Mouse (Mus musculus) forebrain, embryonic 13.5 days (tissue): ENCODE data around the gene Hmga1b. TPM values are rescaled to one million over a fixed set of nuclear protein-coding genes. Genes with fewer than 3 reads are reported as not detected.
"Not testable (repeated sequence)": the region's sequence is repeated elsewhere in the genome, so short reads cannot be mapped to it uniquely, and the experiment has no call there.

Experiments used
- ATAC-seq: fragments of 200-750 bp; cut with Nextera tagmentation; 2 replicates; pipeline ENCODE4 v1.8.0; 2017
- H3K27ac ChIP-seq: fragments of 300-500 bp; sonication (generic); 2 replicates; pipeline ENCODE4 v1.5.1; 2015; ENCODE audit warnings: inconsistent platforms, mild to moderate bottlenecking, moderate library complexity
- H3K27me3 ChIP-seq: fragments of 300-500 bp; sonication (generic); 2 replicates; pipeline ENCODE4 v1.6.1; 2015; ENCODE audit warnings: mild to moderate bottlenecking, inconsistent platforms
- H3K36me3 ChIP-seq: fragments of 300-500 bp; sonication (generic); 2 replicates; pipeline ENCODE4 v1.6.1; 2015; ENCODE audit warnings: mild to moderate bottlenecking, inconsistent platforms; ENCODE audit not compliant: poor library complexity, severe bottlenecking
- H3K4me1 ChIP-seq: fragments of 300-500 bp; sonication (generic); 2 replicates; pipeline ENCODE4 v1.6.1; 2015; ENCODE audit warnings: inconsistent platforms
- H3K4me2 ChIP-seq: fragments of 300-500 bp; sonication (generic); 2 replicates; pipeline ENCODE4 v1.6.1; 2015; ENCODE audit warnings: inconsistent platforms, mild to moderate bottlenecking, moderate library complexity
- H3K4me3 ChIP-seq: fragments of 300-500 bp; sonication (generic); 2 replicates; pipeline ENCODE4 v1.5.1; 2015; ENCODE audit warnings: mild to moderate bottlenecking, inconsistent platforms
- H3K9ac ChIP-seq: fragments of 300-500 bp; sonication (generic); 2 replicates; pipeline ENCODE4 v1.6.1; 2015; ENCODE audit warnings: mild to moderate bottlenecking, inconsistent platforms
- H3K9me3 ChIP-seq: fragments of 300-500 bp; sonication (generic); replicated peaks from 2 replicates; pipeline ENCODE4 v1.6.1; 2016; ENCODE audit warnings: inconsistent platforms
- WGBS: fragments of 180-500 bp; shearing (Covaris S2); methylation state at CpG from one replicate; pipeline ENCODE4 v1.1.7; 2015; 5-methylcytosine and 5-hydroxymethylcytosine counted together
- polyA plus RNA-seq: library from polyadenylated mRNA; unstranded; fragments of >200 nt; fragmentation: Nextera tagmentation; extraction: Ambion mirVana; gene quantifications from 2 replicates; pipeline ENCODE4 v1.2.1, GENCODE M21; 2015

The Hmga1b gene
- polyA plus RNA-seq, 1 experiment from 2014 or later = 4.0 TPM

DNA sequence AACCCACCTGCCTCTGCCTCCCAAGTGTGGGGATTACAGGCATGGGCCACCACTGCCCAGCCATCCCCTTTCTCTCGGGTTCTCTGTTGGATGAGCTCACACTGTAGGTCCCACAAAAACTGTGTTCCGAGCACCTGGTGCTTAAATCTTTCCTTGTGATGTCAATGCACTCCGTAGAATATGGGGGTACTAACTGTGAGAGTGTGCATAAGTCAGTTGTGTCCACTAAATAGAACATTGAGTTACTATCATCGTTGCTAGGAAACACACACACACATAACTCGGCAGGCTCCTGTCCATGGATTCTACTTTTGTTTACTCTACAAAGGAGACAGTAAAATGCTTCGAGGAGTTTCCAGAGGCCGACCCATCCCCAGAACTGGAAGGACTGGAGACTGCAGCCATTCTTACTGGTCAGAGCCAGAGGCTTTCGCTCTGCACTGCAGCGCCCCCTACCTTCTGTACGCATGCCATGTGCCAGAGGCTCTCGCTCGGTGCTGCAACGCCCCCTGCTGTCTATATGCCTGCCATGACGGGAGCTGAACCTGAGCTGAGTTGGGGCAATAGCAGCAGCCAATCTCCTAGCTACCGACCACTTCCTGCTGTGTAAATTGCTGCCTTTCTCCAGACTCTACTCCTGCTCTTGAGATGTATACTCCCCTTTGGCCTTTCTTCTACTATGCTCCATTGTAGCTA is 13.3 kb downstream of the Hmga1b start:
- WGBS = 27% methylated on average over 15 of the region's 15 CpGs
- peak; percentile 80 for ATAC-seq

DNA sequence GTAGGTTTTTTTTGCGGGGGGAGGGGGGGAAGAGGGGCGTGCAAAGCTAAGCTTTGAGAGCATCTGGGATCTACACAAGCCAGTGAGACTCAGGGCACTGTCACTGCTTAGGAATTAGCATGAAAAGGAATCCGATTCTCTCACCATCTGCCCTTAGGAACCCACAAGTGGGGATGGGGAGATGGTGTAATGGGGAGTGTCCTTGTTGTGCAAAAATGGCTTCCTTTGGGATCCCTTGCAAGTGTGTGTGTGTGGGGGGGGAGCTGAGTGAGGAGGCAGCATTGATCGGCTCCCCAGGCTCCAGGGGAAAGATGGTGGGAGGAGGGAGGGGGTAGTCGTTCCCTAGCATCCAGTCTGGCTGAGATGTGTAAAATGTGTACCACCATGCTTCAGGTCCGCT is 14.5 kb downstream of the Hmga1b start:
- peaks cover 4% of the 10 kb centered on the region; the same call in 1 of the 2 replicates for H3K4me1 ChIP-seq
- H3K4me2 ChIP-seq = no peak overlapping the region
- WGBS = 30% methylated on average over 6 of the region's 6 CpGs
- ATAC-seq = no peak
- H3K27me3 ChIP-seq = no peaks in the 10 kb centered on the region
- H3K4me3 ChIP-seq = no peak overlapping the region
- no peak overlapping the region for H3K9ac ChIP-seq
- no peaks in the 10 kb centered on the region for H3K9me3 ChIP-seq
- H3K36me3 ChIP-seq = peaks cover 24% of the 10 kb centered on the region
- no peak overlapping the region for H3K27ac ChIP-seq

More for the DNA sequence above, 13.3 kb downstream of the Hmga1b start:
- Histone ChIP-seq H3K9ac (no peak overlapping the region), H3K4me3 (no peak overlapping the region), H3K4me1 (peaks cover 4% of the 10 kb centered on the region; the same call in 1 of the 2 replicates), H3K27me3 (no peaks in the 10 kb centered on the region), H3K9me3 (no peaks in the 10 kb centered on the region), H3K27ac (no peak overlapping the region), H3K36me3 (peaks cover 15% of the 10 kb centered on the region), H3K4me2 (no peak overlapping the region)

DNA sequence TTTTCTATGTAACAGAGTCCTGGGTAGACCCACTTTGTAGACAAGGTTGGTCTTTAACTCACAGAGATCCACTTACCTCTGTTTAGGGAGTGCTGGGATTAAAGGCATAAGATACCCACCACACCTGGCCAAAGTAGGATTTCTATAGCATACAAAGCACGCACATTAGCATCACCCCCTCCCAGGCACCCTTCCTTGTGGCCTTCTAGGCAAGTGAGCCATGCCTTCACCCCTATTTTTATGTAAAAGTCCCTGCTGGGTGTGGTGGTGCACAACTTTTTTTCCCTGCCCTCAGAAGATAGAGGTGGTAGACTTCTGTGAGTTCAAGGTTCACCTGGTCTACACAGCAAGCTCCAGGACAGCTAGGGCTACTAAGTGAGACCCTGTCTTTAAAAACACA is 17.3 kb downstream of the Hmga1b start:
- no peaks in the 10 kb centered on the region for H3K27me3 ChIP-seq
- no peak overlapping the region for H3K9ac ChIP-seq
- WGBS = 82% methylated on average over 1 of the region's 1 CpGs
- no peaks in the 10 kb centered on the region for H3K9me3 ChIP-seq
- ATAC-seq = no peak
- H3K36me3 ChIP-seq = peaks cover 33% of the 10 kb centered on the region
- H3K4me3 ChIP-seq = no peak overlapping the region
- H3K27ac ChIP-seq = no peak overlapping the region
- H3K4me1 ChIP-seq = peaks cover 17% of the 10 kb centered on the region
- H3K4me2 ChIP-seq = no peak overlapping the region

DNA sequence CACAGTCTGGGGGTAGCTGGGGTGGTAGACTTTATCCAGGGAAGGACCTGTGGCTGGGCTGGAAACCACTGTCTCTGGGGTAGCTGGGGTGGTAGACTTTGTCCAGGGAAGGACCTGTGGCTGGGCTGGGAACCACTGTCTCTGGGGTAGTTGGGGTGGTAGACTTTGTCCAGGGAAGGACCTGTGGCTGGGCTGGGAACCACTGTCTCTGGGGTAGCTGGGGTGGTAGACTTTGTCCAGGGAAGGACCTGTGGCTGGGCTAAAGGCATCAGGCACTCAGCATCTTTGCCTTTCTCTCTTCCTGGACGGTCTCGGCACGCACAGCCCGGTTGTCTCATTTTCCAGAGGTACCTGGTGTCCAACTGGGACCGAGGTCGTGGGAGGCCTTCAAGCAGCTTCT is 18.8 kb downstream of the Hmga1b start:
- not testable (repeated sequence) for H3K4me3 ChIP-seq, H3K9me3 ChIP-seq, H3K4me2 ChIP-seq, H3K27ac ChIP-seq, H3K27me3 ChIP-seq, H3K9ac ChIP-seq, ATAC-seq
- H3K4me1 ChIP-seq = peaks cover 27% of the 10 kb centered on the region
- 93% methylated on average over 6 of the region's 6 CpGs for WGBS
- peaks cover 44% of the 10 kb centered on the region for H3K36me3 ChIP-seq

DNA sequence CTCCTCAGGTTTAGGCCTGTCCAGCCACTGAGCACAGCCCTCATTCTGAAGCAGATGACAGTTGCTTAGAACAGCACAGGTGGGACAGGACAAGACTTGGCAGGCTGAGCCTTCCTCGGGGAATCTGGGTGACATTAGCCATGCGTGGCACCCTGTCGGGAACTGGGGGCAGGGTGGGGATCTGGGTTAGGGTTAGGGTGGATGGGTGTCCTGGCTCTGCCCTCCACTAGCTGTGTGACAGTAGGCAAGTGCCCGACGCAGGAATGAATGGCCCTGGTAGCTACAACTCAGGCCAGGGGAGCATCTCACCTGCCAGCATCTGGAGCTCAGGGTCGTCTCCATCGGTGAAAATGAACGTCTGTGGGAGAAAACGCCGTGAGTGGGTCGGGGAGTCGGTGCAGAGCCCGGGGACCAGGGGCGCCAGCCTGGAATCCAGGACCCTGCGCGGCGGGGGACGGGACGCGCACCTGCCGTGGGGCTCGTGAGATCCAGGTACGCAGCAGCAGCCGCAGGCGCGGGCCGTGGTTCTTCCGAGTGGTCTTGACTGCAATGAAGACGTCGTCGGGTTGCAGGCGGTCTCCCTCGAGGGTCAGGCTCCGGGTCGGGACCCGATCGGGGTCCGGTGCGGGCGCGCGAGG is 21.0 kb downstream of the Hmga1b start:
- Histone ChIP-seq H3K36me3 (peaks cover 66% of the 10 kb centered on the region), H3K4me2 (peak overlapping the region; percentile 99), H3K9ac (peak overlapping the region; percentile 96), H3K27ac (peak overlapping the region; percentile 61), H3K9me3 (no peaks in the 10 kb centered on the region), H3K27me3 (no peaks in the 10 kb centered on the region), H3K4me3 (peak overlapping the region; percentile 99), H3K4me1 (peaks cover 25% of the 10 kb centered on the region)
- peak; percentile 42 for ATAC-seq
- WGBS = 1% methylated on average over 33 of the region's 42 CpGs

DNA sequence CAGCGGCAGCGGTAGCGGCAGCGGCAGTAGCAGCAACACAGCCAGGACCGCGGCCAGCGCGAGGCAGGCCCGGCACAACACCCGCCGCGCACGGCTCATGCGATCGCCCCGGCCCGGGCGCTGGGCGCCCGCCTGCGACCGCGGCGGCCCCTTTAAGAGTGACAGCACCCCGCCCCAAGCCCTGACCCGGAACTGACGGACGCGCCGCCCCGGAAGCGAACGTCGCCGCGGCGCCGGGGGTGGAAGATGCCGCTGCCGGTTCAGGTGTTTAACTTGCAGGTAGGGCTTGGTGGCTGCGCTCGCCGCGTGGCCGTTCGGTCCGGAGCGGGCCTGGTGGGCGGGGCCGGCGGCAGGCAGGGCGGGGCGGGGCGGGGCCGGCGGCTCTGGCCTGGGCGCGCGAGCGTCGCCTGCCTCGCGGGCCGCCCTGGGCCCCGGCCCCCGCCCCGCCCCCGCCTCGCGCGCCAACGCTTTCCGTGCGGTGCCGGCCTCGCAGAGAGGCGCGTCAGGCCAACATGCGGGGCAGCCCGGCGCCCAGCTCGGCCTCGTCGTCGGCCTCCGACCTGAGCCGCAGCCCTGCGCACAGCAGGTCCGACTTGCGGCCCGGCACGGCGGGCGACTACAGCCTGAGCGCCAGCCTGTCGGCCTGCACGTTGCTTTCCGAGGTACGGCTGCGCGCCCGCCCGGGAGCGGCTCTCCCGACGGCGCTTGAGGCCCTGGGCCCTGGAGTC is 21.6 kb downstream of the Hmga1b start, which contains the start of the genes Rfng and Gps1:
Gene Rfng (minus strand): TSS at position 144 of the 728 bp plus-strand sequence.
Gene Gps1 (plus strand): TSS at position 209 of the 728 bp plus-strand sequence.
- peak; percentile 88 for ATAC-seq
- Histone ChIP-seq H3K27me3 (no peaks in the 10 kb centered on the region), H3K36me3 (peaks cover 67% of the 10 kb centered on the region), H3K4me1 (peaks cover 25% of the 10 kb centered on the region), H3K27ac (peak within 1 kb of the TSS; percentile 61), H3K4me2 (peak within 1 kb of the TSS; percentile 99), H3K9ac (peak within 1 kb of the TSS; percentile 96), H3K4me3 (peak within 1 kb of the TSS; percentile 99), H3K9me3 (no peaks in the 10 kb centered on the region)
- under 1% methylated on average over 70 of the region's 107 CpGs for WGBS

DNA sequence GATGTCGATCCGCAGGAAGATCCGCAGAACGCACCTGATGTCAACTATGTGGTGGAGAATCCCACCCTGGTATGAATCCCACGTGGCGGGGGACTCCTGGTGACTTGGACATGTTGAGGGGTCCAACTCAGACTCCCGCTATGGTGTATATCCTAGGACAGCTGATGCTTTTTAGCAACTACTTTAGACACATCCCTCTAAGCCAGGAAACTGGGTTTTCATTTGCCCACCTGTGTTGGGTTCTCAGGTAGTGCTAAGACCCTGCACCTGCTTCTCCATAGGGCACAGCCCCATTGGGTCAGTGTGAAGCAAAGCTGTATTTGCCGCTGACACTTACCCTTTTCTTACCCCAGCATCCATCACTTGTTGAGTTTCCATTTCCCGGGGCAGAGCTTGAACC is 22.6 kb downstream of the Hmga1b start:
- no peaks in the 10 kb centered on the region for H3K27me3 ChIP-seq
- WGBS = 41% methylated on average over 9 of the region's 9 CpGs
- peak overlapping the region; percentile 99 for H3K4me2 ChIP-seq
- peak overlapping the region; percentile 99 for H3K4me3 ChIP-seq
- H3K9ac ChIP-seq = peak overlapping the region; percentile 96
- no peaks in the 10 kb centered on the region for H3K9me3 ChIP-seq
- H3K27ac ChIP-seq = peak overlapping the region; percentile 61; the same call in 1 of the 2 replicates
- H3K36me3 ChIP-seq = peaks cover 72% of the 10 kb centered on the region
- peaks cover 25% of the 10 kb centered on the region for H3K4me1 ChIP-seq
- ATAC-seq = no peak

DNA sequence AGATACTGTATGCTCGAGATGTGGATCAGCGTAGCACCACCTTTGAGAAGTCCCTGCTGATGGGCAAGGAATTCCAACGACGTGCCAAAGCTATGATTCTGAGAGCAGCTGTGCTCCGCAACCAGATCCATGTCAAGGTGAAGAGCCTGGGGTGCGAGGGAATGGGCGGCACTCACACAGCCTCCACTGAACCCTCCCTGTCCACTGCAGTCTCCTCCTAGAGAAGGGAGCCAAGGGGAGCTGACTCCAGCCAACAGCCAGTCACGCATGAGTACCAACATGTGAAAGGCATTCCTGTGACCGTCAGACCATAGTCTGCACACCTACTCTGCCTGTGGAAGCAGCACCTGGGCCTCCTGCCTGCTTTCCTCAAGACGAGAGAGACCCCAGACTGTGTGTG is 25.9 kb downstream of the Hmga1b start:
- Histone ChIP-seq H3K4me1 (peaks cover 16% of the 10 kb centered on the region), H3K36me3 (peaks cover 80% of the 10 kb centered on the region)
- H3K27me3 ChIP-seq, H3K9ac ChIP-seq, ATAC-seq, H3K4me3 ChIP-seq, H3K4me2 ChIP-seq, H3K9me3 ChIP-seq, H3K27ac ChIP-seq: not testable (repeated sequence)
- 92% methylated on average over 9 of the region's 10 CpGs for WGBS

DNA sequence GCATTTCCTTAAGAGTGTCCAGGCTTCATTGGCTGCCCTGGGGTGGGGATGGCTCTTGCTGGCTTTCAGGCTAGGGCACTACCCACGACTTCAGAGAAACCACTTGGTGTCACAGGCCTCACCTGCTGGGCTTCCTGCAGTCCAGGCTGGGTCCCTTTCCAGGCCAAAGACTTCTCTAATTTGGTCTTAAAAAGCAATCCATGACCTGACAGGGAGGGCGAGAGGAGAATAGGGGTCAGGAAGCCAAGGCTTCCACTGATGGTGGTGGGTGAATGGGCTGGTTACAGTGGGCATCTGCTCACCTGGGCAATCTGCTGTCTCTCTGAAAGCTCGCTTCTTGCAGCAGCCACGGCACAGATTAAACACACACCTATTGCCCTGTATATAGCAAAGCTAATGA is 26.8 kb downstream of the Hmga1b start:
- Histone ChIP-seq H3K9ac (no peak overlapping the region), H3K4me1 (peaks cover 14% of the 10 kb centered on the region), H3K9me3 (no peaks in the 10 kb centered on the region), H3K36me3 (peaks cover 89% of the 10 kb centered on the region), H3K27me3 (no peaks in the 10 kb centered on the region), H3K4me2 (no peak overlapping the region), H3K27ac (no peak overlapping the region), H3K4me3 (no peak overlapping the region)
- ATAC-seq = no peak
- 91% methylated on average over 4 of the region's 4 CpGs for WGBS

DNA sequence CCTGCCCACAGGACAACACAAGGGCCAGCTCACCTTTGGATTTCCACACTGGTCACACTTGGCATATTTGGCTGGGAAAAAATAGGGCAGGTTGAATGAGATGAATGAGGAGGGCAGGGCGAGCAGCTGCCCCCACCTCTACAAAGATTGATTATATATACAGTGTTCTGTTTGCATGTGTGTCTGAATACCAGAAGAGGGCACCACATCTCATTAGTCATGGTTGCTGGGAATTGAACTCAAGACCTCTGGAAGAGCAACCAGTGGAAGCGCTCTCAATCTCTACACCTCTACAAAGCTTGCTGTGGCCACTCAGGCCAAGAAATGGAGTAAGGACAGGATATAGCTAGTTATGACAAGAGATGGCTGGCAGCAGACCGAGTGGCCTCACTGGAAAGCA is 27.2 kb downstream of the Hmga1b start:
- WGBS = 90% methylated on average over 3 of the region's 3 CpGs
- H3K4me2 ChIP-seq = no peak overlapping the region
- H3K27ac ChIP-seq = no peak overlapping the region
- H3K4me3 ChIP-seq = no peak overlapping the region
- no peak overlapping the region for H3K9ac ChIP-seq
- no peak for ATAC-seq
- H3K36me3 ChIP-seq = peaks cover 93% of the 10 kb centered on the region
- no peaks in the 10 kb centered on the region for H3K9me3 ChIP-seq
- H3K27me3 ChIP-seq = no peaks in the 10 kb centered on the region
- peaks cover 15% of the 10 kb centered on the region for H3K4me1 ChIP-seq

DNA sequence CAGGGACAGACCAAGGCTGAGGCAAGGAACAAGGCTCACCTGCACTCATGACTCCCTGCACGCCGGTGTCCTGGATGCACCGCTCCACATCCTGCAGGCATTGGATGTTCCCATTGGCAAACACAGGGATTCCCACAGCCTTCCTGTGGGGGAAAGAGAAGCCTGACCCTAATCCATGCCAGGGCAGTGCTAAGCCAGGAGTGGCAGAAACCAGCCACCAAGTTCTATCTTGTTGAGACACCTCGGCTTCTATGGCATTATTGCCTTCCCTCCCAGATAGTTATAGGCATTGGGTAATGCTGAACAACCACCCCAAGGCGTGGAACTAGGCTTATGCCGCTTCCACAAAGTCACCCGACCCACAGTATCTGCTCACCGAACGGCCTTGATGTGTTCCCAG is 30.1 kb downstream of the Hmga1b start:
- no peak overlapping the region for H3K27ac ChIP-seq
- no peak overlapping the region for H3K4me2 ChIP-seq
- peaks cover 16% of the 10 kb centered on the region for H3K4me1 ChIP-seq
- H3K4me3 ChIP-seq = no peak overlapping the region
- no peaks in the 10 kb centered on the region for H3K27me3 ChIP-seq
- H3K36me3 ChIP-seq = peaks cover 69% of the 10 kb centered on the region
- ATAC-seq = no peak
- no peaks in the 10 kb centered on the region for H3K9me3 ChIP-seq
- H3K9ac ChIP-seq = no peak overlapping the region
- WGBS = 92% methylated on average over 9 of the region's 9 CpGs
